Mouse (Mus musculus): ENCODE results near the gene Swi5. TPM values are rescaled to one million over a fixed set of nuclear protein-coding genes. Genes with fewer than 3 reads are reported as not detected.

The Swi5 gene
- total RNA-seq, 2 experiments from 2014 or later: 225 to 237 TPM

DNA sequence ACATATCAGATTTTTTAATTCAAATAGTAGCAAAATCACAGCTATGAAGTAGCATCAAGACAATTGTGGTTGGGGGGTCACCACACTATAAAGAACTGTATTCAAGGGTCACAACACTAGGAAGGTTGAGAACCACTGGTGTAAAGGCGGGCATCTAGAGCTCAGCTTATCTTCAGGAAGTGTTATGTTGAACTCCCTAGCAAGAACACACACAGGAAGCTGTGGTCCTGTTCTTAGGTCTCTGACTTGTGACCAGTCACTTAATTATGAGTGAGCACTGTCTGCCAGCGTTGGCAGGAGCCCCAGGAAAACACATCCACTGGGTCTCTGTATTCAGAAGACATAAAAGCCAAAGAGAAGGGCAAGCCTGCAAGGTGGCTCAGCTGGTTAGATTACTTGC, 5.6 kb downstream of the Swi5 start:
- DNase-seq (ENCODE audit: low spot score in 2 of 2): no peak

GRCm38 (mm10) chr2:32275823-32276222, 12.1 kb downstream of the Swi5 start:
- no peak for DNase-seq (ENCODE audit: low spot score in 2 of 2)

GRCm38 (mm10) chr2:32260635-32261034, 27.2 kb downstream of the Swi5 start:
- DNase-seq (ENCODE audit: low spot score in 2 of 2): no peak

DNA sequence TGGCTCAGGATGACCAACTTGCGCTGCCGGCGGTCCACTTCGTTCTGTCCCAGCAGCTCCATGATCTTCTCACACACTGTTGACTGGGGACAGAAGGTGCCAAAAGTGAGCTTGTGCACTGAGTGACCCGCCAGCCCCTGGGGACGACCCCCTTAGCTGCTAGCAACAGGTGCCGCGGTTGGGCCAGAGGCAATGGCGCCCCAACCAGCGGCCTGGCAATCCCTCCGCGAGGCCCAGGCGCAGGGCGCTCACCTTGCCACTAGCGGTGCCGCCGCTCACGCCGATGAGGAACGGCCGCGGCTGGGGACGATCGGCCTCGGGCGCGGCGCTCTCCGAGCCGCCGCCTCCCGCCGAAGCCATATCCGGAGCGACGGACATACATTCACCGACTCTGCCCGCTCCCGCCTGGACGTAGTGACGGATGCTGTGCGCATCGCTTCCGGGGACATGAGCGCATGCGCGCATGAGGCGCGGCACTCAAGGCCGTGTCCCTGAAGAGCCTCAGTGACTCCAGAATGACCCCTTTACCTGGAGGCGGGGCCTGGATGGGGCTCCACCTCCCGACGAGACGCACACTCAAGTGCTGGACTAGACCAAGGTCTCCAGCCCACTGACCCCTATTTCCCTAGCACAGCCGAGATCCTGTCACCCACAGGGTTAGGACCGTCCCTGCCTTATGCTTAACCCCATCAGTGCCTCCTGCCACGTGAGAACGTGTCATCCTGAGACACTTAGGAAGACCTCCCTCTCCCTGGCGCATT, 28.0 kb downstream of the Swi5 start, which contains the start of gene Uck1:
Uck1 (minus strand) TSS at position 503 of the 761 bp plus-strand sequence.
- DNase-seq (ENCODE audit: low spot score in 2 of 2): peak; percentile 62 to 81

GRCm38 (mm10) chr2:32258887-32259533, 28.9 kb downstream of the Swi5 start:
- no peak for DNase-seq (ENCODE audit: low spot score in 2 of 2)

DNA sequence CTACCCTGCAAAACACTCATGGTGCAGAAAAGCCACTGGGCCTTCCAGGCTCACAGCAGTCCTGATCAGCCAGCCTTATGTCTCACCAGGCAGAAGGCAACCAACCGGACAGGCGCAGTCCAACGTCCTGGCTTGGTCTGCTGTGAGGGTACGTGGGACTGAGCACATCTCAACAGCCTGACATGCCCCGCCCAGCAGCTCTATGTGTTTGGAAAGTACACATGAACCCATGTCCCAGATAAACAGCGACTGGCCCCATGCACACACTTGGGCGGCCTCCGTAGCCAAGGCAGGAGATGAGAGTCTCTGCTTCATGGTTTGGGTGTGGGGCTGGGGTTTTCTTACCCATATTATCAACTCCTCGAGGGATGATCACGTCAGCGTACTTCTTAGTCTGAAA, 31.6 kb downstream of the Swi5 start:
- no peak for DNase-seq (ENCODE audit: low spot score in 2 of 2)

DNA sequence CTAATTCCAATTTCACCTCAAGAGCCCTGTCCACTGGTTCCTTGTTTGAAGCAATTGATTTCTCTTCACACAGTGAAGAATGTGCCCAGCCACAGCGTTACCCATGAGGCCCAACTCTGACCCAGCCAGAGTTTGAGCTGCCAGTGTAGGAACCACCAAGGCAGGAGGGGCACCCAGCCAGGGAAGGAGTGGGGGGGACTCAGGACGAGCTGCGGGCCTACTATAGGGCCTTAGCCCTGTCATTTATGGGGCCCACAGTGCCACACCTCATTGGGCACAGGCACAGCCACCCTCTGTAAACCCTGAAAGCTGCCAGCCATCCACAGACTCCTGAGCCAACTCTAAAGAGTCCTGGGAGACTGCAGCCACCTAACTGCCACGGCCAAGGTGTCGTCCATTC, 33.3 kb downstream of the Swi5 start:
- no peak for DNase-seq (ENCODE audit: low spot score in 2 of 2)

DNA sequence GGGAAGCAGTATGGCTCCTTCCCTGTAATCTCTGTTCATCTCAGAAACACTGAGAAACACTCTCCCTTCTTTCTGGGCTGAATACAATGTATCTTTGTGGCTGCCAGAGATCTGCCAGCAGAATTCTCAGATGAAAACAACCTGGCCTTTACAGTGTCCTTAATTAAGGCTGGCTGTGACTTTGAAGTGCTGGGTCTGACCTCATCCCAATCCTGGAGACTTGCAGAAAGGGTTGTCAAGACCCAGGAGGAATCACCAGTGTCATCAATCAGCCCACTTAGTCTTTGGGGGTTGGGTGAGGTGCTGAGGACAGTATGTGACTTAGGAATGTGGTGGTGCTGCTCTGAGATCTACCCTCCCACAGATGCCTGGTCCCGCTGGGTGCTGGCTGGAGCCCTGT, 34.5 kb downstream of the Swi5 start:
- no peak for DNase-seq (ENCODE audit: low spot score in 2 of 2)

- no peak for DNase-seq (ENCODE audit: low spot score in 2 of 2)
Observed at GRCm38 (mm10) chr2:32252658-32253057, 35.2 kb downstream of the Swi5 start.

DNA sequence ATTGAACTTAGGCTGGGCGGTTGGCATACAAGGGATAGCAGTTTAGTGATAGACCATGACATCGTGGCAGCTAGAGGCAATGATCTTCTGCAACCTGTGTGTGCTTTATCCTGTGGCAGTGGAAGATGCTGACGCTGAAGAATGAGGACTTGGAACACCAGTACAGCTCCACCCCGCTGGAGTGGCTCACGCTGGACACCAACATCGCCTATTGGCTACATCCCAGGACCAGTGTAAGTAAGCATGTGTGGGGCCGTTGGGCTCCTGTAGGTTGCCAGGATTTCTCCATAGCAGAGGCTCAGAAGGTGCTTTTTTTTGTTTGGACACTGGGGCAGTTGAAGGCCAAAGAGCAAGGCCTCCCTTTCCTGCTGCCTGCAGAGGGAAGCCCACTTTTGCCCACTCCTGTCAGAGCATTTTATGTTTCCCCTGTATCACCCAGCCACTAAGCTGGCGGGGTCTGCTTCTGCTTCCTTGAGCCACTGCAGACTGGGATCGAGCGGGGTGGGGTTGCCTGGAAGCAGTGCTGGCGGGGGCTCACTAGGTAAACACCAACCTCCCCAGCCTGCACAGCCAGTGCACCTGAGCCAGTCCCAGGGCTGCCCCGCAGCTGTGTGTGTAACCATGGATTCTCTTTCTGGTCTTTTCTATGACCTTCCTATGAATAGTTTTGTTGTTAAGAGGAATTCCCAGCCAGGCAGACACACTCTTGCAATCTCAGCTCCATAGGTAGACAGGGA, 35.9 kb downstream of the Swi5 start:
- DNase-seq (ENCODE audit: low spot score in 2 of 2): no peak

DNA sequence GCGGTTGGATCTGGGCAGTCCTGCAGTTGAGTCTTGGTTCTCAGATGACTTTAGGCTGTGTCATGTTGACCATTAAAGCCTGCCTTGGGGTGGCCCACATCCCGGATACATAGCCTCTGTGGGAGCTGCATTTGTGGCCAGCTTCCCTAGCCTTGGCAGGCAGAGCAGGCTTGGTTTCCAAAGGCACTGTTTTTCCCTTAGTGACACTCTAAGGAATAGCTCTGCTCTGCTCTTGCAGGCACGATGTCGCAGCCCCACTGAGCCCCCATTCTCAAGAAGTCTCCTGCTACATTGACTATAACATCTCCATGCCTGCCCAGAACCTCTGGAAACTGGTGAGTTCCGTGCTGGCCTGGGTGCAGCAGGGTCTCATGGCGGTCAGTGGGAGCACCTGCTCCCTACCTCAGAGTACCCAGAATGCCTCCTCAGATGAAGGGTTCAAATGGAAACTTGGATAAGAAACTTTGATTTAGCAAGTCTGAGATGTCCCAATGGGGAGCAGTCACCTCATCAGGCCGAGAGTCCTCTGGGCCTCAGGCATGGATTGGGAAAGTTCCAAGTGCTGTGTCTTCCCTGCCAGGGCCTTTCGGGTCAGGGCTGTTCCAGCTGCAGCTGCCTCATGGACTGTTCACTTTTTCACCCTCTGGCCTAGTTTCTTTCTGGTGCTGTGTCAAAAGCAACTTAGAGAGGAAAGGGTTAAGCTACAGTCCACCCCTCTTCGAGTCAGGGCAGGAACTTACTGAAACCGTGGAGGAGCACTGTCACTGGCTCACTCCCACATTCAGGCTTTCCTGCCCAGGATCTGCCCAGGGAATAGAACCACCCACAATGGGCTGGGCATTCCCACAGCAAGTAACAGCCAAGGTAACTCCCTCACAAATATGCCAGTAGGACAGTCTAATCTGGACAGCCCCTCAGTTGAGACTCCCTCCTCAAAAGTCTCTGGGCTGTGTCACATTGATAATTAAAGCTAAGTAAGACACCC, 39.2 kb downstream of the Swi5 start:
- DNase-seq (ENCODE audit: low spot score in 2 of 2): no peak

- no peak for DNase-seq (ENCODE audit: low spot score in 2 of 2)
Observed at GRCm38 (mm10) chr2:32246741-32247140, 41.1 kb downstream of the Swi5 start.

GRCm38 (mm10) chr2:32242986-32243385, 44.9 kb downstream of the Swi5 start:
- no peak for DNase-seq (ENCODE audit: low spot score in 2 of 2)

DNA sequence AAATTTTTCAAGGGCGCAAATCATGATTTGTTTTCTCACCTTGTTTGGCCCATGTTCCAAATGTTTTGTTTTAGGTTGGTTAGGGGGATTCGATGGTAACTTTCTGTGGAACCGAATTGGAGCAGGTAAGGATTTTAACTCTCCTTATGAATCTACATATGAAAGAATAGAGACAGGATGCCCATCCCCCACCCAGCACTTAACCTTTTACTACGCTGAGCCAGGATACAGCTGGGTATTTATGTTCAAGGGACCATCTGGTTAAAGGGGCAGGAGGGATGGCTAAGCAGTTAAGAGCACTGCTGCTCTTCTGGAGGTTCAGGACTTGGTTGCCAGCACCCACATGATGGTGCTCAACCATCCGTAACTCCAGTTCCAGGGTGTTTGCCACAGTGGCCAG, 47.3 kb downstream of the Swi5 start:
- DNase-seq (ENCODE audit: low spot score in 2 of 2): no peak

DNA sequence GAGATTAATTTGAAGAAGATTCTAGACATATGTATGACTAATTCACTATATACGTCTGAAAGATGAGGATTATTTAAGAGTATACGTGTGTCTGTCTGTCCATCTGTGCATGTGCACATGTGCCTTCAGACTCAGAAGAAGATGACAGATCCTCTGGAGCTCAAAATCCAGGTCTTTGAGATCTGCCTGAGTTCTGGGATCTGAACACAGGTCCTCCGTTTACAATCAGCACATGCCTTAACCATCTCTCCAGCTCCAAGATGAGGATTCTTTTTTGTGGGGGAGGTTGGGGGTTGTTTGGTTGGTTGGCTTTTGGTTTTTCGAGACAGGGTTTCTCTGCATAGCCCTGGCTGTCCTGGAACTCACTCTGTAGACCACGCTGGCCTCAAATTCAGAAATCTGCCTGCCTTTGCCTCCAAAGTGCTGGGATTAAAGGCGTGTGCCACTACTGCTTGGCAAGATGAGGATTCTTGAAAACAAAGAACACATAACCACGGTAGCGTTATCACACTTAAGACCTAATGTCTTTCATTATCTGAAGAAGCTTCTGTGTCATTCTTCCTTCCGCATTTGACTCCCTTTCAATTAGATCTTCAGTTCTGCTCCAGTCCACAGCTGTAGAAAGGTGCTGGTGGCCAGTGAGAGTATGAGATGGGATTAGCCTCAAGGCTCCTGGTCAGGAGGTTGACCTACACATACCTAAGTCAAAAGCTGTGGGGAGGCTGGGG, 49.0 kb downstream of the Swi5 start:
- DNase-seq (ENCODE audit: low spot score in 2 of 2): no peak

- DNase-seq (ENCODE audit: low spot score in 2 of 2): no peak
Observed at GRCm38 (mm10) chr2:32237571-32237970, 50.3 kb downstream of the Swi5 start.

DNA sequence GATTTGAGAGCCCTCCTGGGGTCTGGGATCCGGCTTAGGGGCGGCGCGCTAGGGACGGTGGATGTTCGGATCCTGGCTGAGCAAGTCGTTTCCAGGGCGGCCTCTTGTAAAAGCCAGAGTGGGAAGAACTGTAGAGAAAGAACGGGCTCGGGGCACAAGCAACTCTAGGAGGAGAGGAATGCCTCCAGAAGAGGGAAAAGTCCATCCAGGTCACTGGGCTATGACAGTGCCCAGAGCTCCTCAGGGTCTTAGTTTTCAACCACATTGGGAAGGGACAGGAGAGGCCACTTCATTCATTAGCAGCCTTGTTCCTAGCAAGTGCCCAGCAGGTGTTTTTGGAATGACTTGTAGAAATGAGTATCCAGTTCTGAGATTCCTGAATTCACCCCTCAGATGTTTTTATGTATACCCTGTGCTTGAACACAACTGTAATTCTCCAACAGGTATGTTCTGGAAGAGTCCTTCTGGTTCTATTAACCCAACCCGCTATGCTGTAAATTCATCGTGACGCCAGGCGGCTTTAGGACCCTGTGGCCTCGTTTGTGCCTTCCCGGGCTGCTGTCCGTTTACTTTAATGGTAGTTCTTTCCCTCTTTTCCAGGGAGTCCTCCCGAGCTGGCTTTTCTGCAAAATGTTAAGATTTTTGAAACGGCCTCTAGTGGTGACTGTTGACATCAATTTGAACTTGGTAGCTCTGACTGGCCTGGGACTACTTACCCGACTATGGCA, 51.0 kb downstream of the Swi5 start:
- DNase-seq (ENCODE audit: low spot score in 2 of 2): no peak

DNA sequence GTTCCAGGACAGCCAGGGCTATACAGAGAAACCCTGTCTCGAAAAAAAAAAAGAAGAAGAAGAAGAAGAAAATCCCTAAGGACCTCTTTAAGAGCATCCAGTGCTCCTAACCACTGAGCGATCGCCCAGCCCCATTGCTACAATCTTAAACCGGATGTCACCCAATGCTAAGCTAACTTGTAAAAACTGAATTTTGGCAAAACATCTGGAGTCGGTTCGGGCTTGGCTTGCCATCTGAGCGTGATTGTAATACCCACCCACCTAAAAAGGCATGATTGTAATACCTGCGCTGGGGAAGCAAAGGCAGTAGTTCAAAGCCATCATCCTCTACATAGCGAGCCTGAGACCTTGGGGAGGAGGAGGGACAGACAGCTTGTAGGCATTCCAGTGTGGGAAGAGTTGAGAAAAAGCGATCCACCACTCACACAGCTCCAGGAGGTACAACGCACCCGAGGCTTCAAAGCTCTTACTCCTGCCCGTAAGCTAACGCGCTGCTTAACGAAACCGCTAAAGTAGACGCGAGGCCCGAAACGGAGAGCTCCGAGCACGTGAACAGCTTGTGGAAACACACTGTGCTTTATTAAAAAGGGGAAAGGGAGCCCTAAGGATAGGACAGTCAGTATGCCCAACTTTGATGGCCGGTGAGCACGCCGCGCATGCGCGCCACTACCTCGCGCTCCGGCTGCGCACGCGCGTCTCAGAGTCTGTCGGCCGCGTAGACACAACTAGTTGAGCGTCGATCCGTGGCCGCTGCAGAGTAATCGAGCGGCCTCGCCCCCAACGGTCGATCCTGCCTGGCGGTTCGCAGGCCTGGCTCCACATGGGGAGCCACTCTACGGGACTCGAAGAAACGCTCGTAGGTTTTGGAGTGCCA, 51.8 kb downstream of the Swi5 start, which contains the start of gene Pomt1:
Pomt1 (plus strand) TSS at position 705 of the 874 bp plus-strand sequence.
- peak; percentile 66 to 80 for DNase-seq (ENCODE audit: low spot score in 2 of 2)
